Mouse (Mus musculus) liver, embryonic 16.5 days (tissue): ENCODE measurements around the gene Zfp14. TPM values are rescaled to one million over a fixed set of nuclear protein-coding genes. Genes with fewer than 3 reads are reported as not detected.

Source experiments
- ATAC-seq: fragments of 200-750 bp; cut with Nextera tagmentation; 2 replicates; pipeline ENCODE4 v1.8.0; 2017; ENCODE audit warnings: low read depth, mild to moderate bottlenecking, moderate number of reproducible peaks, moderate library complexity
- H3K27ac ChIP-seq: fragments of 300-500 bp; sonication (generic); 2 replicates; pipeline ENCODE4 v1.5.1; 2014; ENCODE audit warnings: mild to moderate bottlenecking, low read length
- H3K27me3 ChIP-seq: fragments of 300-500 bp; sonication (generic); 2 replicates; pipeline ENCODE4 v1.6.1; 2014; ENCODE audit warnings: low read depth, low read length, mixed read lengths; ENCODE audit not compliant: control insufficient read depth, insufficient read depth
- H3K36me3 ChIP-seq: fragments of 300-500 bp; sonication (generic); 2 replicates; pipeline ENCODE4 v1.6.1; 2014; ENCODE audit warnings: mild to moderate bottlenecking; ENCODE audit not compliant: control insufficient read depth, insufficient read depth
- H3K4me1 ChIP-seq: fragments of 300-500 bp; sonication (generic); 2 replicates; pipeline ENCODE4 v1.6.1; 2014; ENCODE audit warnings: low read depth, low read length, mixed read lengths; ENCODE audit not compliant: control insufficient read depth
- H3K4me2 ChIP-seq: fragments of 300-500 bp; sonication (generic); 2 replicates; pipeline ENCODE4 v1.6.1; 2014; ENCODE audit warnings: low read depth, low read length, mixed read lengths
- H3K4me3 ChIP-seq: fragments of 300-500 bp; sonication (generic); 2 replicates; pipeline ENCODE4 v1.5.1; 2014; ENCODE audit warnings: low read depth, mild to moderate bottlenecking, low read length
- H3K9ac ChIP-seq: fragments of 300-500 bp; sonication (generic); 2 replicates; pipeline ENCODE4 v1.6.1; 2014; ENCODE audit warnings: low read depth, low read length
- H3K9me3 ChIP-seq: fragments of 300-500 bp; sonication (generic); replicated peaks from 2 replicates; pipeline ENCODE4 v1.6.1; 2016; ENCODE audit warnings: low read length; ENCODE audit not compliant: control insufficient read depth
- WGBS: fragments of 180-500 bp; shearing (Covaris S2); extraction: QIAGEN DNeasy Blood & Tissue Kit; methylation state at CpG from one replicate; pipeline ENCODE4 v1.1.7; 2014; ENCODE audit not compliant: insufficient replicate concordance; 5-methylcytosine and 5-hydroxymethylcytosine counted together
- microRNA-seq: library from miRNA; unstranded; fragments of <30 nt; microRNA quantifications from one replicate; pipeline ENCODE4, GENCODE M21; 2016
- polyA plus RNA-seq: library from polyadenylated mRNA; unstranded; fragments of >200 nt; fragmentation: Nextera tagmentation; extraction: Ambion mirVana; gene quantifications from 2 replicates; pipeline ENCODE4 v1.2.1, GENCODE M21; 2015

Gene Zfp14
- polyA plus RNA-seq, 1 experiment from 2014 or later, result 0.28 TPM

GRCm38 (mm10) chr7:29992698-29993097 is 58.5 kb downstream of the Zfp14 start:
- Histone ChIP-seq H3K4me1 (no peaks in the 10 kb centered on the region), H3K9ac (no peak overlapping the region), H3K9me3 (no peaks in the 10 kb centered on the region), H3K4me3 (no peak overlapping the region), H3K4me2 (no peak overlapping the region), H3K36me3 (peaks cover 20% of the 10 kb centered on the region), H3K27ac (no peak overlapping the region), H3K27me3 (no peaks in the 10 kb centered on the region)
- WGBS, result 84% methylated on average over 8 of the region's 8 CpGs
- no peak for ATAC-seq

DNA sequence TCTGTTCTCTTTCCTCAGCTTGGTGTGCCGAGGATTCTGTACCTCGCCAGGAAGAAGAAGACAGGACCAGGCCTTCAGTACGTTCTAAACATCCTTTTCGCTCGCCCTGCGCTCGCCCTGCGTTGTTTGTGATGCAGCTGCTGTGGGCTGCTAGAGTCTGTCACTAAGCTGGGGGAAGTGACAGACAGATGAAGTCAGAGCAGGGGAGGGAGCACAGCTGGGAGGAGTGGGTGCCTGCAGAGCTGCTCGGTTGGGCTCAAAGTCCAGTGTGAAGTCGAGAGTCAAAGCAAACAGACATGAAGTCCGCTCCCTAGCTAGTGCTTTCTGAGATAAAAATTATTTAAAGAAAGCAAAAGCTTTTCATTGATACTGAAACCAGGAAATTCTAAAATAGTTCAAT is 62.1 kb downstream of the Zfp14 start:
- no peaks in the 10 kb centered on the region; the same call in 1 of the 2 replicates for H3K4me1 ChIP-seq
- no peak overlapping the region for H3K4me2 ChIP-seq
- no peaks in the 10 kb centered on the region for H3K27me3 ChIP-seq
- ATAC-seq, result peak; percentile 83
- 0 out of 2 replicates have a peak overlapping the region, but pooled peaks have one; percentile 48 for H3K27ac ChIP-seq
- no peak overlapping the region for H3K4me3 ChIP-seq
- no peaks in the 10 kb centered on the region for H3K9me3 ChIP-seq
- 69% methylated on average over 11 of the region's 11 CpGs for WGBS
- H3K9ac ChIP-seq, result no peak overlapping the region
- H3K36me3 ChIP-seq, result peaks cover 14% of the 10 kb centered on the region

- H3K27me3 ChIP-seq, result no peaks in the 10 kb centered on the region
- H3K4me2 ChIP-seq, result no peak overlapping the region
- peaks cover 9% of the 10 kb centered on the region for H3K4me1 ChIP-seq
- H3K9ac ChIP-seq, result no peak overlapping the region
- H3K27ac ChIP-seq, result no peak overlapping the region
- no peak for ATAC-seq
- WGBS, result 80% methylated on average over 5 of the region's 5 CpGs
- H3K9me3 ChIP-seq, result no peaks in the 10 kb centered on the region
- H3K36me3 ChIP-seq, result peaks cover 9% of the 10 kb centered on the region
- no peak overlapping the region for H3K4me3 ChIP-seq
These were observed 63.6 kb downstream of the Zfp14 start for GRCm38 (mm10) chr7:29987551-29987950.

Small RNA genes within 50 kb of the gene (microRNA-seq; reads per million reads assigned to microRNA genes)
- gene Gm23368, result not detected

Other genes with a start within 250 kb of the Zfp14 start
- 3.4 and 4.1 TPM in 2 replicates for gene Zfp790, start 235.3 kb downstream of the Zfp14 start, polyA plus RNA-seq
- 0.68 and 0.77 TPM in 2 replicates for gene Zfp940, start 197.7 kb downstream of the Zfp14 start, polyA plus RNA-seq
- gene Zfp420, start 191.4 kb downstream of the Zfp14 start, polyA plus RNA-seq, result 1.0 and 1.1 TPM in 2 replicates
- gene Zfp27, start 144.8 kb downstream of the Zfp14 start, polyA plus RNA-seq, result 1.7 TPM in 2 replicates
- gene Zfp383, start 143.2 kb downstream of the Zfp14 start, polyA plus RNA-seq, result 0.44 and 0.50 TPM in 2 replicates
- gene Zfp74, start 97.3 kb downstream of the Zfp14 start, polyA plus RNA-seq, result 1.3 and 1.5 TPM in 2 replicates
- gene Zfp568, start 67.4 kb downstream of the Zfp14 start, polyA plus RNA-seq, result 8.1 and 8.2 TPM in 2 replicates
- 1.2 TPM in 2 replicates for gene Zfp82, start 21.5 kb upstream of the Zfp14 start, polyA plus RNA-seq
- gene Gm26920, start 39.0 kb upstream of the Zfp14 start, polyA plus RNA-seq, result not detected in 2 replicates
- 1.0 and 1.4 TPM in 2 replicates for gene Zfp566, start 39.1 kb upstream of the Zfp14 start, polyA plus RNA-seq
- gene Zfp260, start 43.4 kb upstream of the Zfp14 start, polyA plus RNA-seq, result 14.4 and 14.7 TPM in 2 replicates
- 1.0 and 1.4 TPM in 2 replicates for gene Zfp382, start 70.6 kb upstream of the Zfp14 start, polyA plus RNA-seq
- 3.7 TPM in 2 replicates for gene Zfp146, start 118.4 kb upstream of the Zfp14 start, polyA plus RNA-seq
- 6.6 and 9.1 TPM in 2 replicates for gene Cox7a1, start 132.8 kb upstream of the Zfp14 start, polyA plus RNA-seq
- gene Capns1, start 147.4 kb upstream of the Zfp14 start, polyA plus RNA-seq, result 29.6 and 30.7 TPM in 2 replicates
- 36.5 and 39.4 TPM in 2 replicates for gene Polr2i, start 180.6 kb upstream of the Zfp14 start, polyA plus RNA-seq
- gene Tbcb, start 180.9 kb upstream of the Zfp14 start, polyA plus RNA-seq, result 34.4 and 37.8 TPM in 2 replicates
- gene Ovol3, start 184.3 kb upstream of the Zfp14 start, polyA plus RNA-seq, result not detected in 2 replicates
- gene Thap8, start 228.7 kb upstream of the Zfp14 start, polyA plus RNA-seq, result 0.11 and 0.19 TPM in 2 replicates
- gene Wdr62, start 229.0 kb upstream of the Zfp14 start, polyA plus RNA-seq, result 6.5 and 7.5 TPM in 2 replicates
- gene Clip3, start 240.3 kb upstream of the Zfp14 start, polyA plus RNA-seq, result 0.50 and 0.90 TPM in 2 replicates